Mouse (Mus musculus): ENCODE data around the gene Tfcp2.
A peak's percentile ranks its signal among the peaks of the same experiment; 100 is the strongest.

Gene Tfcp2

GRCm38 (mm10) chr15:100485576-100485975, 66.2 kb downstream of the Tfcp2 start:
- DNase-seq, result no peak

- DNase-seq, result no peak
Measured at GRCm38 (mm10) chr15:100478925-100479324, 72.9 kb downstream of the Tfcp2 start.

DNA sequence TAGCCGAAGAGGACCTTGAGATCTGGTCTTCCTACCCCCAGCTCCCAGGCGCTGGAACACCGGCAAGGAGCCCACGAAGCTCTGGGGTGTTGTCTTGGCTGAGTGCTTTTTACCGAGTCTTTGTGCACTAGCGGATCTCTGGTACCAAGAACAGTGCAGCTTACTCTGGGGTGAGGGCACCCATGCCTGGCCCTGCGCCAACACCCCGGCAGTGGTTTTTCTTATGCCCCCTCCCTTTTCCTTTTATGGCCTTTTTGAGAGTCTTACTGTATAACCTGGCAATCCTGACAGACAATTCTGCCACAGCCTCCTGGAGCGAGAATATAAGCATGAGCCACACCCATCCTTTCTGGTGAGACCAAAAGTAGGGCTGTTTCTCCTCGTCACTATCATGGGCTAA, 73.5 kb downstream of the Tfcp2 start:
- DNase-seq, result no peak

GRCm38 (mm10) chr15:100473926-100474503, 77.8 kb downstream of the Tfcp2 start:
- no peak for DNase-seq

GRCm38 (mm10) chr15:100470037-100470436, 81.8 kb downstream of the Tfcp2 start:
- DNase-seq, result peak; percentile 55 to 70

DNA sequence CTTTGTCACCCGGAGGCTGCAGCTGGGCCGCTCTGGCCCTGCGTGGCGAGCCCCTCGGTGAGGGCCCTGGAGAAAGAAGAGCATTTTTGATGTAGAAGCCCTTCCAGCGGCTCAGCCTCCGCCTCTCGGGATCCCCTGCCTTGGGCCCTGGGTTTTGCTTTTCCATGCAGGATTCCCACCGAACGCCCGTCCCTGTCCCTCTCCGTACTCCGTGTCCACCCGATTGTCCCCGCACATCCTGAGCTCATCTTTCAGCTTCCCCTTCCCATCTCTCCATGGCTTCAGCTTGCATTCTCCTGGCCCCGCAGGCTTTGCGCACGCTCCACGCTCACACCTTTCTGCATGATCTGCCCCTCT, 82.6 kb downstream of the Tfcp2 start:
- DNase-seq, result no peak

DNA sequence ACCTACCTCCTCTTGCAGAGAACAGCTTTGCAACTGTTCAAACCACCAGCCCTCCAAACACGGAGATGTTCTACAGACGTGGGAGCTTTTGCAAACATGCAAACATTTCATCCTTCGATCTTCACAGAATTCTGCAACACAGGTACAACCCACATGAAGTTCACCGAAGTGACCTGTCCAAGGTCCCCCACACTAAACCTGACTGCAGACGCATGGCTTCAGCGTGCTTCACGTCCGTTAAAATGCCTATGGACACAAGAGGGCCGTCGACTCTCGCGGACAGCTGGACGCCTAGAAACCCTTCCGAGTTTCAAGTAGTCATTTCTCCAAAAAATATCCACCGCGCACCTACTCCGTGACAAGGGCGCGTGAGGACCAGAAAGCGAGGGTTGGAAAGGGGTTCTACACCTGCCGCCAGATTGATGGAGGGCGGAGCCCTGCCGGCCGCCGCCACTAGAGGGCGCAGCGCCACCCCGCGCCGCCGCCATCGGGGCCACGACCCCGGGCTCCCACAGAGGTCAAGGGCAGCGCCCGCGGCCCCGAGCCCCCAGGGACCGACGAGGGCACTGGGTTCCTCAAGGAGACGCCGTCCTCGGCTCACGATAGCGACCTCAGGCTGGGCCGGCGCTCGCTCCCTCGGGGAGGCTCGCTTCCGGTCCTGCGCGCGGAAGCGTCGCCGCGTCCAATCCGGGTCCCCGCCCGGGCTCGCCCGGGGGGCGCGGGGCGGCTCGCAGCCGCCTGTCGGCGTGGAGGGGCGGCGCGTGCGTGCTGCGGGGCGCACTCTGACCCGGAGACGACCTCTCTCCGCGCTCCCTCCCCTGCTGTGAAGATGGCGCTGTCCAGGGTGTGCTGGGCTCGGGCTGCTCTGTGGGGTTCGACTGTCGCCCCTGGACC, 83.3 kb downstream of the Tfcp2 start, which contains the start of gene Letmd1:
Gene Letmd1 (plus strand): TSS at position 729 of the 894 bp plus-strand sequence.
- peak; percentile 91 to 94 for DNase-seq

DNA sequence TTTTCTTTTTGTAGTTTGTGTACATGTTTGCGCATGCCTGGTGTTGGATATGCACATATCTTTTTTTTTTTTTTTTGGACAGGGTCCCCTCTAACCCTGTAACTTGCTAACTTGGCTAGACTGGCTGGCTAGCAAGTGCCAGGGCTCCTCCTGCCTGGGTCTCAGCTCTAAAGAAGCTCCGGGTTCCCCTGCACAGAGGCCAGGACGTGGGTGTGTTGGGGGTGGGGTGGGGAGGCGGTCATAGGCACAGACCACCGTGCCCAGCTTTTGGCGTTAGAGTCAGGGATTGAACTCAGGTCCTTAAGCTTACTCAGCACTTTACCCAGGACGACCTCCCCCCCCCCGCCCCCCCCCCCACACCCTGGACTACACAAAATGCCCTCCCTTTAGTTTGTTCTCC, 84.1 kb downstream of the Tfcp2 start:
- DNase-seq, result no peak

GRCm38 (mm10) chr15:100465432-100465831, 86.4 kb downstream of the Tfcp2 start:
- DNase-seq, result no peak

- DNase-seq, result peak; percentile 82 to 89
Measured at GRCm38 (mm10) chr15:100463712-100464111, 88.1 kb downstream of the Tfcp2 start.

DNA sequence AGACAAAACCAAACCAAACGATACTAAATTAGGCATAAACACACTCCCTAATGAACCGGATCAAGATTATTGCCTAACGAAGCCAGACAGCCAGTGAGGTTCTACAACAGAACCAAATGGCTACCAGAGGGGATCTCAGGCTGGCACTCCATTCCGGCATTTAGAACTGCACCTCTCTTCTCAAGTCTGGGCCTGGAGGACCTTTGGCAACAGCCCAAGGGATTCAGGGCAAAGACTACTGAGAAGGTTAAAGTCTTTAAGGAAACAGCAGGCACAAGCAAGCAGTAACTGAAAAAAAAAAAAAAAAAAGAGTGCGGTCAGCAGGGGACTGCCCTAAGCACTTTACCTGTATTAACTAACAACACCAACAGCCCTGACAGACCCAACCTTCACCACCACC, 89.7 kb downstream of the Tfcp2 start:
- DNase-seq, result peak; percentile 82 to 88

GRCm38 (mm10) chr15:100461646-100462045, 90.2 kb downstream of the Tfcp2 start:
- no peak for DNase-seq

DNA sequence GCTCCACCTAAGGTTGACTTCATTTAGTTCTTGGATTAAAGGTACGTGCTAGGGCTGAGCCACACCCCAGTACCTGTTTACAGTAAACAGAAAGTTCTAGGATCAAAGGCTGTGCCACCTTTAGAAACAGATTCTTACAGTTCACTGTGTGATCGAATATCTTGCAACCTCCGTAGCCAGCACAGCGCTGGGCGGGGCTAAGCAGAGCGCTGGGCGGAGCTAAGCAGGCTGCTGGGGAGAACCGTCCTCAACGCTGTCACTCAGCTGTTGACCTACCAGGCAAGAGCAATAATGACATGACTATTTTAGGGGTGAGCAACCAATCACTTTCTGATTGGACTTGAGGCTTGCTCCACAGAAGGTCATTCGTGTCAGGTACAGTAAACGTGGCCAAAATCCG, 90.9 kb downstream of the Tfcp2 start:
- DNase-seq, result peak; percentile 45 to 83

GRCm38 (mm10) chr15:100458055-100458454, 93.8 kb downstream of the Tfcp2 start:
- DNase-seq, result peak; percentile 77 to 91

GRCm38 (mm10) chr15:100457340-100457739, 94.5 kb downstream of the Tfcp2 start:
- peak; percentile 67 to 88 for DNase-seq

- DNase-seq, result peak; percentile 88
Measured at GRCm38 (mm10) chr15:100456356-100456991, 95.3 kb downstream of the Tfcp2 start.

GRCm38 (mm10) chr15:100452486-100452885, 99.3 kb downstream of the Tfcp2 start:
- no peak for DNase-seq

- DNase-seq, result peak; percentile 34 to 67
Measured at GRCm38 (mm10) chr15:100451245-100451644, 100.6 kb downstream of the Tfcp2 start.

- DNase-seq, result no peak
Measured at GRCm38 (mm10) chr15:100449495-100449894, 102.3 kb downstream of the Tfcp2 start.

GRCm38 (mm10) chr15:100448572-100448971, 103.2 kb downstream of the Tfcp2 start:
- DNase-seq, result no peak

Measured in kidney, postnatal 36 days (tissue).